Mouse (Mus musculus) forebrain, embryonic 11.5 days (tissue): Measurements from ENCODE around the gene Unc80. TPM values are rescaled to one million over a fixed set of nuclear protein-coding genes. Genes with fewer than 3 reads are reported as not detected.

Source experiments
- ATAC-seq: fragments of 200-750 bp; cut with Nextera tagmentation; replicated peaks from 2 replicates; pipeline ENCODE4 v1.8.0; 2017; ENCODE audit warnings: moderate TSS enrichment; ENCODE audit not compliant: low FRiP score
- DNase-seq: peaks from one replicate; pipeline ENCODE4 v3.0.0-alpha.2; 2017; ENCODE audit warnings: low spot score
- H3K27ac ChIP-seq: fragments of 300-500 bp; sonication (generic); 2 replicates; pipeline ENCODE4 v1.5.1; 2014; ENCODE audit warnings: low read depth, low read length
- H3K27me3 ChIP-seq: fragments of 300-500 bp; sonication (generic); 2 replicates; pipeline ENCODE4 v1.6.1; 2014; ENCODE audit warnings: mild to moderate bottlenecking, low read length, mixed read lengths; ENCODE audit not compliant: control insufficient read depth, insufficient read depth
- H3K36me3 ChIP-seq: fragments of 300-500 bp; sonication (generic); 2 replicates; pipeline ENCODE4 v1.6.1; 2014; ENCODE audit warnings: mild to moderate bottlenecking, low read length, moderate library complexity, mixed read lengths; ENCODE audit not compliant: control insufficient read depth, insufficient read depth
- H3K4me1 ChIP-seq: fragments of 300-500 bp; sonication (generic); replicated peaks from 2 replicates; pipeline ENCODE4 v1.6.1; 2014; ENCODE audit warnings: low read length, mixed read lengths; ENCODE audit not compliant: control insufficient read depth, insufficient read depth
- H3K4me2 ChIP-seq: fragments of 300-500 bp; sonication (generic); 2 replicates; pipeline ENCODE4 v1.6.1; 2014; ENCODE audit warnings: low read depth, mild to moderate bottlenecking, low read length, moderate library complexity, mixed read lengths; ENCODE audit not compliant: severe bottlenecking
- H3K4me3 ChIP-seq: fragments of 300-500 bp; sonication (generic); 2 replicates; pipeline ENCODE4 v1.5.1; 2014; ENCODE audit warnings: low read depth, low read length
- H3K9ac ChIP-seq: fragments of 300-500 bp; sonication (generic); 2 replicates; pipeline ENCODE4 v1.6.1; 2014; ENCODE audit warnings: low read length
- H3K9me3 ChIP-seq: fragments of 300-500 bp; sonication (generic); 2 replicates; pipeline ENCODE4 v1.6.1; 2016; ENCODE audit warnings: low read length, mixed read lengths; ENCODE audit not compliant: control insufficient read depth
- WGBS: fragments of 180-500 bp; shearing (Covaris S2); extraction: QIAGEN DNeasy Blood & Tissue Kit; methylation state at CpG from one replicate; pipeline ENCODE4 v1.1.7; 2014; 5-methylcytosine and 5-hydroxymethylcytosine counted together
- polyA plus RNA-seq: library from polyadenylated mRNA; unstranded; fragments of >200 nt; fragmentation: Nextera tagmentation; extraction: Ambion mirVana; gene quantifications from 2 replicates; pipeline ENCODE4 v1.2.1, GENCODE M21; 2014

The Unc80 gene
- polyA plus RNA-seq, 1 experiment from 2014 or later, result 0.69 TPM

- WGBS, result 92% methylated on average over 1 of the region's 1 CpGs
- Histone ChIP-seq H3K27me3 (no peaks in the 10 kb centered on the region), H3K9ac (no peak overlapping the region), H3K36me3 (no peaks in the 10 kb centered on the region), H3K4me1 (no peaks in the 10 kb centered on the region), H3K4me3 (no peak overlapping the region), H3K4me2 (no peak overlapping the region), H3K27ac (no peak overlapping the region), H3K9me3 (no peaks in the 10 kb centered on the region)
- ATAC-seq, result no peak
- DNase-seq, result no peak
Measured at GRCm38 (mm10) chr1:66561636-66562270, 93.6 kb downstream of the Unc80 start.

DNA sequence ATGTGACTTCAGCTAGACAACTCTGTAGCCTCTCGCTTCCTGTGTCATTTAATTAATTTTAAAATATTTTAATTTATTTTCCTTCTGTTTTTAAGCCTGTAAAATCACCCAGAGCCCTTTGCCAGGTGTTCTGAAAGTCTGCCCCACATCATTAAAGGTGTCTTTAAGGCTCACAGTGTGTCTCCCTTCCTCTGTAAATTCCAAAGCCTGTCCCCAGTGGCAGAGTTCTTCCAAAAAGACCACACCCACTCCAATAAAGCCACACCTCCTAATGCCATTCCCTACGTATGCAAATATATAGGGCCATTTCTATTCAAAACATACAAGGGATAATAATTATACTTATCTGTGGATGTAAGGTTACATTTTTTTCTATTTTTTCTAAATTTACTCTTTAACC lies 94.2 kb downstream of the Unc80 start:
- no peak for DNase-seq
- no peak for ATAC-seq
- Histone ChIP-seq H3K36me3 (no peaks in the 10 kb centered on the region), H3K27ac (no peak overlapping the region), H3K4me2 (no peak overlapping the region), H3K4me3 (no peak overlapping the region), H3K4me1 (no peaks in the 10 kb centered on the region), H3K9me3 (no peaks in the 10 kb centered on the region), H3K27me3 (no peaks in the 10 kb centered on the region), H3K9ac (no peak overlapping the region)
- 83% methylated on average over 2 of the region's 2 CpGs for WGBS

- H3K4me2 ChIP-seq, result no peak overlapping the region
- WGBS, result 86% methylated on average over 13 of the region's 13 CpGs
Measured at GRCm38 (mm10) chr1:66569736-66570135, 101.6 kb downstream of the Unc80 start.

GRCm38 (mm10) chr1:66597163-66597788 lies 129.1 kb downstream of the Unc80 start:
- ATAC-seq, result no peak

More at GRCm38 (mm10) chr1:66569736-66570135, 101.6 kb downstream of the Unc80 start:
- Histone ChIP-seq H3K27ac (no peak overlapping the region), H3K4me1 (no peaks in the 10 kb centered on the region), H3K27me3 (no peaks in the 10 kb centered on the region), H3K4me3 (no peak overlapping the region), H3K9me3 (no peaks in the 10 kb centered on the region), H3K36me3 (no peaks in the 10 kb centered on the region), H3K9ac (no peak overlapping the region)
- ATAC-seq (no peak), DNase-seq (no peak)

DNA sequence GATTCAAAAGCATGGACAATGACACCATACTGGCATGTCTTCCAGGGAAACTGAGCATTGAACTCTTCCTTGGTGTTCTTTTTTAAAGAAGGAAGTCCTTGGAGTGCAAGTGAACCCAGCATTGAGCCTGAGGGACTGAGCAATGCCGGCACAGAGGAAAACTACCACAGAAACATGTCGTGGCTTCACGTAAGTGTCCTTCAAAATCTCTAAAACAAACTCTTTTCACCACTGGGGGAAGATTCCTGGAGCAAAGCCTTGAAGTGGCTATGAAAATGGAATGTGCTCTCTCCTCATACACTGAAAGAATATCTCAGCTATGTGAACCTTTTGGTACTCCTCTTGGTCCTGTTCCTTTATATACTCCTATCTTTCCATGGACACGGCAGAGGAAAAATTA lies 140.1 kb downstream of the Unc80 start:
- no peaks in the 10 kb centered on the region for H3K27me3 ChIP-seq
- no peaks in the 10 kb centered on the region for H3K9me3 ChIP-seq
- ATAC-seq (no peak), DNase-seq (no peak)
- no peak overlapping the region for H3K4me3 ChIP-seq
- no peaks in the 10 kb centered on the region for H3K4me1 ChIP-seq
- H3K27ac ChIP-seq, result no peak overlapping the region
- WGBS, result 91% methylated on average over 4 of the region's 4 CpGs
- H3K4me2 ChIP-seq, result no peak overlapping the region
- no peaks in the 10 kb centered on the region for H3K36me3 ChIP-seq
- H3K9ac ChIP-seq, result no peak overlapping the region

More at GRCm38 (mm10) chr1:66597163-66597788, 129.1 kb downstream of the Unc80 start:
- no peaks in the 10 kb centered on the region for H3K36me3 ChIP-seq
- no peaks in the 10 kb centered on the region for H3K27me3 ChIP-seq
- no peak overlapping the region for H3K27ac ChIP-seq
- H3K9me3 ChIP-seq, result no peaks in the 10 kb centered on the region
- no peak overlapping the region for H3K4me2 ChIP-seq
- no peak for DNase-seq
- no peak overlapping the region for H3K9ac ChIP-seq
- no peaks in the 10 kb centered on the region for H3K4me1 ChIP-seq
- H3K4me3 ChIP-seq, result no peak overlapping the region

DNA sequence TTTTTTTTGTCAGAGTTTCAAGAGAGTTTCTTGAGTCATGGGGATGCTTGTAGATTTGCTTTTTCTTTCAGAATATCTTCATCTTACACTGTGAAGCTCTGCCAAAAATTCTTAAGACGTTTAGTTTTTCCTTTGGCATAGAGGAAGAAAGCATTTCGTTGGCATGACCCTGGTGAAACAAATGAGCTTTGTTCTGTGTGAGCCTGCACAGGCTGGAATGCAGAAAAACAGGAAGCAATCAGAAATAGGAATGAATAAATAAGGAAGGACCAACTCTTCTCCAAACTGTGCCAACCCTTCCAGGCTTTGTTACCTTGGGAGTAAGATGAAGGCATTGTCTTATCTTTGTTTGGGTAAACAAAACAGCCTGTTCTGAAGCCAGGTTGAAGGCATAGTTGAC lies 149.0 kb downstream of the Unc80 start:
- Histone ChIP-seq H3K4me3 (no peak overlapping the region), H3K27me3 (no peaks in the 10 kb centered on the region), H3K27ac (no peak overlapping the region), H3K9me3 (no peaks in the 10 kb centered on the region), H3K4me2 (no peak overlapping the region), H3K36me3 (no peaks in the 10 kb centered on the region), H3K4me1 (no peaks in the 10 kb centered on the region), H3K9ac (no peak overlapping the region)
- DNase-seq (no peak), ATAC-seq (no peak)
- 64% methylated on average over 2 of the region's 2 CpGs for WGBS

DNA sequence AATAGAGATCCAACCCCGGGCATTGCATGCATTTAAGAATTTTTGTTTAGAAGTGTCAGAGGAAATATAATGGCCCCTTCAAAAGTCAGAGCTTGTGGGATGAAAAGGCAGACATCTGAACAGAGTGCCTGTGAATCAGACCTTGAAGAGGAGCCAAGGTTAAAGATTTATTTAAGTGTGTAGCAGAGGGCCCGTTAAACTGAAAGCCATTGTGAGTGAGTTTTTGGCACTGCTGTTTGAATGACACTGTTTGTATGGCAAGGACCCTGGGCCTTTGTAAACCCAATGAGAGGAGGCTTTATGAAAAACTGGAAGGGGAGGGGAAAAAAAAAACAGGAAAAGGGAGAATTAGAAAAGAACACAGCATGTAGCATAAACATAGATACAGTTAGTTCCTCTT lies 170.0 kb downstream of the Unc80 start:
- no peak overlapping the region for H3K4me2 ChIP-seq
- no peak overlapping the region for H3K9ac ChIP-seq
- no peaks in the 10 kb centered on the region for H3K36me3 ChIP-seq
- no peaks in the 10 kb centered on the region for H3K9me3 ChIP-seq
- H3K27ac ChIP-seq, result no peak overlapping the region
- WGBS, result 47% methylated on average over 2 of the region's 2 CpGs
- H3K4me3 ChIP-seq, result no peak overlapping the region
- ATAC-seq (no peak), DNase-seq (no peak)
- no peaks in the 10 kb centered on the region for H3K4me1 ChIP-seq
- H3K27me3 ChIP-seq, result no peaks in the 10 kb centered on the region

GRCm38 (mm10) chr1:66646894-66647293 lies 178.7 kb downstream of the Unc80 start:
- H3K4me2 ChIP-seq, result no peak overlapping the region
- DNase-seq, result no peak
- H3K4me1 ChIP-seq, result no peaks in the 10 kb centered on the region
- no peaks in the 10 kb centered on the region for H3K27me3 ChIP-seq
- H3K27ac ChIP-seq, result no peak overlapping the region
- H3K9me3 ChIP-seq, result no peaks in the 10 kb centered on the region
- no peak overlapping the region for H3K9ac ChIP-seq
- ATAC-seq, result no peak
- H3K4me3 ChIP-seq, result no peak overlapping the region
- H3K36me3 ChIP-seq, result no peaks in the 10 kb centered on the region

DNA sequence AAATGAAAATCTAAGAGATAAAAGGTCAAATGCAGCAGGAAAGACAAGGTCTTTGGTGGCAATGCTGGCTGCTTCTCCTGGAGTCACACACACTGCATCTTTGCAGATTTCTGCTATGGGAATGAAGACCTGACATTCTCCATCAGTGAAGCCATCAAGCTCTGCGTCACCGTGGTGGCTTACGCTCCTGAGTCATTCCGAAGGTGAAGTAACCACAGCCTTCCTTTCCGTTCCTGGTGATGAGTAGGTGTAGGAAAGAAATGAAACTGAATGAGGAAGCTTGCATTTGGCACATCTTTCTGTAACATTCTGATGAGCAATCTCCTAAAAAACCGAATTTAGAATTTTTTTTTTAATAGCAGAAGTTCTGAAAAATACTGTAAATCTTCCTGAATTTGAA lies 181.4 kb downstream of the Unc80 start:
- Histone ChIP-seq H3K9me3 (no peaks in the 10 kb centered on the region), H3K27ac (no peak overlapping the region), H3K4me1 (no peaks in the 10 kb centered on the region), H3K4me3 (no peak overlapping the region), H3K36me3 (no peaks in the 10 kb centered on the region), H3K27me3 (no peaks in the 10 kb centered on the region), H3K9ac (no peak overlapping the region), H3K4me2 (no peak overlapping the region)
- DNase-seq (no peak), ATAC-seq (no peak)
- 93% methylated on average over 6 of the region's 6 CpGs for WGBS
